Mouse (Mus musculus) limb, embryonic 13.5 days (tissue): ENCODE results near the gene Col15a1. TPM values are rescaled to one million over a fixed set of nuclear protein-coding genes. Genes with fewer than 3 reads are reported as not detected.

Experiments
- ATAC-seq: fragments of 200-750 bp; cut with Nextera tagmentation; 2 replicates; pipeline ENCODE4 v1.8.0; 2017; ENCODE audit warnings: low read depth, moderate number of reproducible peaks, moderate TSS enrichment; ENCODE audit not compliant: low FRiP score
- H3K27ac ChIP-seq: fragments of 300-500 bp; sonication (generic); 2 replicates; pipeline ENCODE4 v1.5.1; 2015; ENCODE audit warnings: inconsistent platforms, mild to moderate bottlenecking, moderate library complexity
- H3K27me3 ChIP-seq: fragments of 300-500 bp; sonication (generic); 2 replicates; pipeline ENCODE4 v1.6.1; 2015; ENCODE audit warnings: mild to moderate bottlenecking, inconsistent platforms
- H3K36me3 ChIP-seq: fragments of 300-500 bp; sonication (generic); 2 replicates; pipeline ENCODE4 v1.6.1; 2015; ENCODE audit warnings: inconsistent platforms, mild to moderate bottlenecking, moderate library complexity
- H3K4me1 ChIP-seq: fragments of 300-500 bp; sonication (generic); 2 replicates; pipeline ENCODE4 v1.6.1; 2015; ENCODE audit warnings: inconsistent platforms
- H3K4me2 ChIP-seq: fragments of 300-500 bp; sonication (generic); replicated peaks from 2 replicates; pipeline ENCODE4 v1.6.1; 2015; ENCODE audit warnings: inconsistent platforms, mild to moderate bottlenecking, moderate library complexity
- H3K4me3 ChIP-seq: fragments of 300-500 bp; sonication (generic); 2 replicates; pipeline ENCODE4 v1.5.1; 2015; ENCODE audit warnings: moderate library complexity, mild to moderate bottlenecking, inconsistent platforms
- H3K9ac ChIP-seq: fragments of 300-500 bp; sonication (generic); 2 replicates; pipeline ENCODE4 v1.6.1; 2015; ENCODE audit warnings: mild to moderate bottlenecking, inconsistent platforms
- H3K9me3 ChIP-seq: fragments of 300-500 bp; sonication (generic); 2 replicates; pipeline ENCODE4 v1.6.1; 2016; ENCODE audit warnings: inconsistent platforms
- WGBS: fragments of 180-500 bp; shearing (Covaris S2); methylation state at CpG from one replicate; pipeline ENCODE4 v1.1.7; 2015; 5-methylcytosine and 5-hydroxymethylcytosine counted together
- polyA plus RNA-seq: library from polyadenylated mRNA; unstranded; fragments of >200 nt; fragmentation: Nextera tagmentation; extraction: Ambion mirVana; gene quantifications from 2 replicates; pipeline ENCODE4 v1.2.1, GENCODE M21; 2015

The Col15a1 gene
- polyA plus RNA-seq, 1 experiment from 2014 or later, result 19.1 TPM

GRCm38 (mm10) chr4:47205846-47206245, 2.1 kb upstream of the Col15a1 start:
- Histone ChIP-seq H3K27me3 (peaks cover 82% of the 10 kb centered on the region), H3K4me2 (no peak overlapping the region), H3K4me3 (no peak overlapping the region), H3K27ac (no peak overlapping the region), H3K9me3 (no peaks in the 10 kb centered on the region), H3K9ac (no peak overlapping the region), H3K36me3 (no peaks in the 10 kb centered on the region), H3K4me1 (peaks cover 19% of the 10 kb centered on the region)
- WGBS, result 70% methylated on average over 6 of the region's 6 CpGs
- no peak for ATAC-seq

GRCm38 (mm10) chr4:47208421-47208991, 545 bp downstream of the Col15a1 start:
- Histone ChIP-seq H3K4me3 (peak overlapping the region; percentile 56), H3K27me3 (peaks cover 83% of the 10 kb centered on the region), H3K36me3 (no peaks in the 10 kb centered on the region), H3K9ac (peak overlapping the region; percentile 67), H3K9me3 (no peaks in the 10 kb centered on the region), H3K4me1 (peaks cover 19% of the 10 kb centered on the region), H3K27ac (no peak overlapping the region), H3K4me2 (peak overlapping the region; percentile 93)
- ATAC-seq, result peak; percentile 49; the same call in 1 of the 2 replicates
- WGBS, result 2% methylated on average over 40 of the region's 40 CpGs

- H3K36me3 ChIP-seq, result no peaks in the 10 kb centered on the region
- peaks cover 74% of the 10 kb centered on the region for H3K27me3 ChIP-seq
- no peaks in the 10 kb centered on the region for H3K9me3 ChIP-seq
- peak overlapping the region; percentile 56 for H3K4me3 ChIP-seq
- 75% methylated on average over 7 of the region's 7 CpGs for WGBS
- H3K9ac ChIP-seq, result no peak overlapping the region
- H3K4me2 ChIP-seq, result peak overlapping the region; percentile 93
- peaks cover 14% of the 10 kb centered on the region for H3K4me1 ChIP-seq
- no peak for ATAC-seq
- H3K27ac ChIP-seq, result no peak overlapping the region
These were observed 1.5 kb downstream of the Col15a1 start for GRCm38 (mm10) chr4:47209466-47209865.

- Histone ChIP-seq H3K4me2 (no peak overlapping the region), H3K4me1 (no peaks in the 10 kb centered on the region), H3K9me3 (no peaks in the 10 kb centered on the region), H3K27ac (no peak overlapping the region), H3K9ac (no peak overlapping the region), H3K4me3 (no peak overlapping the region), H3K27me3 (no peaks in the 10 kb centered on the region), H3K36me3 (no peaks in the 10 kb centered on the region)
- 84% methylated on average over 1 of the region's 1 CpGs for WGBS
- ATAC-seq, result no peak
These were observed 10.9 kb downstream of the Col15a1 start for GRCm38 (mm10) chr4:47218828-47219227.

- WGBS, result 81% methylated on average over 10 of the region's 10 CpGs
- H3K4me1 ChIP-seq, result no peaks in the 10 kb centered on the region
- H3K4me2 ChIP-seq, result no peak overlapping the region
- H3K27me3 ChIP-seq, result no peaks in the 10 kb centered on the region
- no peak overlapping the region for H3K27ac ChIP-seq
- no peak overlapping the region for H3K9ac ChIP-seq
- no peaks in the 10 kb centered on the region for H3K36me3 ChIP-seq
- H3K4me3 ChIP-seq, result no peak overlapping the region
- no peaks in the 10 kb centered on the region for H3K9me3 ChIP-seq
- ATAC-seq, result no peak
These were observed 11.4 kb downstream of the Col15a1 start for GRCm38 (mm10) chr4:47219393-47219792.

- 84% methylated on average over 3 of the region's 3 CpGs for WGBS
These were observed 12.6 kb downstream of the Col15a1 start for GRCm38 (mm10) chr4:47220544-47220943.

GRCm38 (mm10) chr4:47222146-47222545, 14.2 kb downstream of the Col15a1 start:
- no peak overlapping the region for H3K4me3 ChIP-seq
- H3K9ac ChIP-seq, result no peak overlapping the region
- ATAC-seq, result no peak
- 82% methylated on average over 3 of the region's 3 CpGs for WGBS
- H3K36me3 ChIP-seq, result no peaks in the 10 kb centered on the region
- H3K4me2 ChIP-seq, result no peak overlapping the region
- H3K4me1 ChIP-seq, result 0 out of 2 replicates have a peak, but pooled peaks cover 3% of the 10 kb centered on the region
- no peaks in the 10 kb centered on the region for H3K27me3 ChIP-seq
- H3K9me3 ChIP-seq, result no peaks in the 10 kb centered on the region
- H3K27ac ChIP-seq, result no peak overlapping the region

More at GRCm38 (mm10) chr4:47220544-47220943, 12.6 kb downstream of the Col15a1 start:
- Histone ChIP-seq H3K4me1 (no peaks in the 10 kb centered on the region), H3K4me2 (no peak overlapping the region), H3K27ac (no peak overlapping the region), H3K9ac (no peak overlapping the region), H3K36me3 (no peaks in the 10 kb centered on the region), H3K4me3 (no peak overlapping the region), H3K27me3 (no peaks in the 10 kb centered on the region), H3K9me3 (no peaks in the 10 kb centered on the region)
- ATAC-seq, result no peak

- Histone ChIP-seq H3K9me3 (no peaks in the 10 kb centered on the region), H3K36me3 (no peaks in the 10 kb centered on the region)
- ATAC-seq, result no peak
These were observed 18.0 kb downstream of the Col15a1 start for GRCm38 (mm10) chr4:47225920-47226319.

GRCm38 (mm10) chr4:47227101-47227500, 19.1 kb downstream of the Col15a1 start:
- Histone ChIP-seq H3K9ac (no peak overlapping the region), H3K4me3 (no peak overlapping the region), H3K9me3 (no peaks in the 10 kb centered on the region), H3K27ac (no peak overlapping the region), H3K4me2 (no peak overlapping the region), H3K27me3 (no peaks in the 10 kb centered on the region), H3K36me3 (no peaks in the 10 kb centered on the region), H3K4me1 (peaks cover 18% of the 10 kb centered on the region; the same call in 1 of the 2 replicates)
- ATAC-seq, result no peak
- WGBS, result 70% methylated on average over 4 of the region's 4 CpGs

More at GRCm38 (mm10) chr4:47225920-47226319, 18.0 kb downstream of the Col15a1 start:
- WGBS, result 80% methylated on average over 6 of the region's 6 CpGs
- no peak overlapping the region for H3K9ac ChIP-seq
- no peak overlapping the region for H3K4me2 ChIP-seq
- H3K4me1 ChIP-seq, result peaks cover 15% of the 10 kb centered on the region; the same call in 1 of the 2 replicates
- no peak overlapping the region for H3K27ac ChIP-seq
- no peak overlapping the region for H3K4me3 ChIP-seq
- no peaks in the 10 kb centered on the region for H3K27me3 ChIP-seq

GRCm38 (mm10) chr4:47227756-47228155, 19.8 kb downstream of the Col15a1 start:
- Histone ChIP-seq H3K4me3 (no peak overlapping the region), H3K36me3 (no peaks in the 10 kb centered on the region), H3K4me2 (no peak overlapping the region), H3K27me3 (no peaks in the 10 kb centered on the region), H3K9me3 (no peaks in the 10 kb centered on the region), H3K27ac (no peak overlapping the region), H3K4me1 (peaks cover 23% of the 10 kb centered on the region; the same call in 1 of the 2 replicates), H3K9ac (no peak overlapping the region)
- no peak for ATAC-seq
- 56% methylated on average over 6 of the region's 6 CpGs for WGBS

- ATAC-seq, result no peak
- peaks cover 32% of the 10 kb centered on the region for H3K4me1 ChIP-seq
- H3K9me3 ChIP-seq, result no peaks in the 10 kb centered on the region
- H3K36me3 ChIP-seq, result no peaks in the 10 kb centered on the region
- no peak overlapping the region for H3K27ac ChIP-seq
- no peak overlapping the region for H3K4me2 ChIP-seq
- H3K27me3 ChIP-seq, result no peaks in the 10 kb centered on the region
- H3K9ac ChIP-seq, result no peak overlapping the region
- H3K4me3 ChIP-seq, result no peak overlapping the region
- WGBS, result 76% methylated on average over 5 of the region's 5 CpGs
These were observed 21.0 kb downstream of the Col15a1 start for GRCm38 (mm10) chr4:47228945-47229344.

- no peaks in the 10 kb centered on the region for H3K9me3 ChIP-seq
- ATAC-seq, result no peak
- H3K36me3 ChIP-seq, result no peaks in the 10 kb centered on the region
- no peaks in the 10 kb centered on the region for H3K27me3 ChIP-seq
- 85% methylated on average over 7 of the region's 7 CpGs for WGBS
- no peak overlapping the region for H3K27ac ChIP-seq
- no peak overlapping the region for H3K4me2 ChIP-seq
- H3K4me1 ChIP-seq, result peaks cover 47% of the 10 kb centered on the region
- no peak overlapping the region for H3K9ac ChIP-seq
- H3K4me3 ChIP-seq, result no peak overlapping the region
These were observed 22.5 kb downstream of the Col15a1 start for GRCm38 (mm10) chr4:47230498-47230897.

- no peak overlapping the region for H3K4me2 ChIP-seq
- ATAC-seq, result no peak
- no peak overlapping the region; the same call in 1 of the 2 replicates for H3K27ac ChIP-seq
- WGBS, result 73% methylated on average over 6 of the region's 6 CpGs
- H3K9me3 ChIP-seq, result no peaks in the 10 kb centered on the region
- no peaks in the 10 kb centered on the region for H3K27me3 ChIP-seq
- H3K4me1 ChIP-seq, result peaks cover 47% of the 10 kb centered on the region
- no peak overlapping the region for H3K4me3 ChIP-seq
- no peak overlapping the region for H3K9ac ChIP-seq
- H3K36me3 ChIP-seq, result no peaks in the 10 kb centered on the region
These were observed 23.4 kb downstream of the Col15a1 start for GRCm38 (mm10) chr4:47231322-47231721.
